Mouse (Mus musculus): ENCODE data around the gene Olfr1271. TPM values are rescaled to one million over a fixed set of nuclear protein-coding genes. Genes with fewer than 3 reads are reported as not detected.
"Not testable (repeated sequence)": the region's sequence is repeated elsewhere in the genome, so short reads cannot be mapped to it uniquely, and the experiment has no call there.

The Olfr1271 gene
- not detected in 2 replicates for polyA plus RNA-seq (2015; fragmentation: Nextera tagmentation; extraction: Ambion mirVana)

DNA sequence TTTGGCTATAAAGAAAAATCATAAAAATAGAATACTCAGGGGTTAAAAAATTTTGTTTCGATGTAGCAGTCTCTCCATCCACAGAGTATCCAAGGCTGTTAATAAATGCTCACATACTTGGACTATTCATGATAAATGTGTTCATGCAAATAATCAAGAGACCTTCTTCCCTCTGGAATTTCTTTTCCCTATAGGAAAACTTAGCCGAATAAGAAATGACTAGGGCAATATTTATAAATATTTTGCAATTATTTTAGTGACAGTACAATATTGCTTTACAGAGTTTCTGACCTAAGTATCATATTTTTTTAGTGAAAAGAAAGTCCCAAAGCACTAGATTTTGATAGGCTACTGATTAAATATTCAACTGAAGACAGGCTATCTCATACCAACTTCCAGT, at the start of gene Olfr1271:
Olfr1271 (minus strand) TSS at position 101 of the 400 bp plus-strand sequence.
- H3K4me2 ChIP-seq: no peak within 1 kb of the TSS
- no peak for ATAC-seq (ENCODE audit: insufficient number of reproducible peaks, insufficient read depth, low FRiP score, low TSS enrichment, low read depth)
- H3K9ac ChIP-seq: no peak within 1 kb of the TSS
- H3K4me1 ChIP-seq: no peaks in the 10 kb centered on the region
- H3K36me3 ChIP-seq: no peaks in the 10 kb centered on the region
- 90% methylated on average over 2 of the region's 2 CpGs for WGBS
- H3K27me3 ChIP-seq: no peaks in the 10 kb centered on the region
- no peak within 1 kb of the TSS for H3K27ac ChIP-seq
- no peak within 1 kb of the TSS for H3K4me3 ChIP-seq
- no peaks in the 10 kb centered on the region for H3K9me3 ChIP-seq

GRCm38 (mm10) chr2:90292741-90293140, 21.9 kb upstream of the Olfr1271 start, which contains the start of gene Olfr1272:
Gene Olfr1272, minus strand, starts transcription at chr2:90292841.
- no peaks in the 10 kb centered on the region for H3K4me1 ChIP-seq
- no peak within 1 kb of the TSS for H3K9ac ChIP-seq
- H3K9me3 ChIP-seq: no peaks in the 10 kb centered on the region
- H3K27me3 ChIP-seq: no peaks in the 10 kb centered on the region
- WGBS: 88% methylated on average over 6 of the region's 6 CpGs
- no peak within 1 kb of the TSS for H3K4me2 ChIP-seq
- no peak for ATAC-seq (ENCODE audit: insufficient number of reproducible peaks, insufficient read depth, low FRiP score, low TSS enrichment, low read depth)
- no peaks in the 10 kb centered on the region for H3K36me3 ChIP-seq
- H3K4me3 ChIP-seq: no peak within 1 kb of the TSS
- H3K27ac ChIP-seq: no peak within 1 kb of the TSS

GRCm38 (mm10) chr2:90257492-90257891, 13.3 kb downstream of the Olfr1271 start, which contains the start of gene Olfr142:
Gene Olfr142, minus strand, starts transcription at chr2:90257592.
- no peak for ATAC-seq (ENCODE audit: insufficient number of reproducible peaks, insufficient read depth, low FRiP score, low TSS enrichment, low read depth)
- H3K27me3 ChIP-seq: no peaks in the 10 kb centered on the region
- no peak within 1 kb of the TSS for H3K4me2 ChIP-seq
- no peaks in the 10 kb centered on the region for H3K9me3 ChIP-seq
- H3K36me3 ChIP-seq: no peaks in the 10 kb centered on the region
- no peak within 1 kb of the TSS for H3K9ac ChIP-seq
- no peaks in the 10 kb centered on the region for H3K4me1 ChIP-seq
- 88% methylated on average over 4 of the region's 4 CpGs for WGBS
- no peak within 1 kb of the TSS for H3K4me3 ChIP-seq
- H3K27ac ChIP-seq: no peak within 1 kb of the TSS

DNA sequence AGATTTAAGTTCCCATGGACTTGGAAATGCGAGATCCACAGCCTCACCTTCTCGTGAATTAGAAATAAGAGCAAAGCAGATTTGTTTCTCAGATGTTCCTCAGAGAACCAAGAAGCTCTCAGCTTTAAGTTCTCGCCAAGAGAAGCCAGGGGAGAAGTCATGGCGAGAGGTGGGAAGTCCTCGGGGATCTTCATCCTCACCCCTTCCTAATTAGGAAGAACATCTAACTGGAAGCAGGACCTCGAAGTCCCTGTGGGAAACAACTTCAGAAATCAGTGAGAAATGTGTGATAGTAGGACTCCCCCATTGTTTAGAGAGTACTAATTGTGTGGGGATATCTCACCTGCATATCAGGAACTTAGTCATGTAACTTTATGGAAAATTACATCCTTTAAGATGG, 46.4 kb downstream of the Olfr1271 start, which contains the start of gene Olfr1506:
Olfr1506 (minus strand) TSS at position 101 of the 400 bp plus-strand sequence.
- not testable (repeated sequence) for H3K4me2 ChIP-seq; ATAC-seq (ENCODE audit: insufficient number of reproducible peaks, insufficient read depth, low FRiP score, low TSS enrichment, low read depth); H3K27ac ChIP-seq; H3K4me3 ChIP-seq; H3K9me3 ChIP-seq; H3K27me3 ChIP-seq; H3K4me1 ChIP-seq; H3K36me3 ChIP-seq; H3K9ac ChIP-seq
- no CpG with 5 or more reads among the region's 6 CpGs for WGBS

Other genes with a start within 250 kb of the Olfr1271 start
- gene Olfr1264, start 245.5 kb downstream of the Olfr1271 start, polyA plus RNA-seq (2015; fragmentation: Nextera tagmentation; extraction: Ambion mirVana): 0.15 TPM in 1 of 2 replicates, not detected in the other
- not detected in 2 replicates for gene Olfr1265, start 235.7 kb downstream of the Olfr1271 start, polyA plus RNA-seq (2015; fragmentation: Nextera tagmentation; extraction: Ambion mirVana)
- not detected in 2 replicates for gene Olfr140, start 207.4 kb downstream of the Olfr1271 start, polyA plus RNA-seq (2015; fragmentation: Nextera tagmentation; extraction: Ambion mirVana)
- gene Olfr1269, start 149.6 kb downstream of the Olfr1271 start, polyA plus RNA-seq (2015; fragmentation: Nextera tagmentation; extraction: Ambion mirVana): 0.13 TPM in 1 of 2 replicates, not detected in the other
- gene Olfr32, start 128.7 kb downstream of the Olfr1271 start, polyA plus RNA-seq (2015; fragmentation: Nextera tagmentation; extraction: Ambion mirVana): 0.15 and 0.22 TPM in 2 replicates
- gene Olfr1270, start 117.9 kb downstream of the Olfr1271 start, polyA plus RNA-seq (2015; fragmentation: Nextera tagmentation; extraction: Ambion mirVana): not detected in 2 replicates
- gene Olfr1506, start 46.5 kb downstream of the Olfr1271 start, polyA plus RNA-seq (2015; fragmentation: Nextera tagmentation; extraction: Ambion mirVana): not detected in 2 replicates
- gene Olfr142, start 13.4 kb downstream of the Olfr1271 start, polyA plus RNA-seq (2015; fragmentation: Nextera tagmentation; extraction: Ambion mirVana): not detected in 2 replicates
- gene Olfr1272, start 21.8 kb upstream of the Olfr1271 start, polyA plus RNA-seq (2015; fragmentation: Nextera tagmentation; extraction: Ambion mirVana): not detected in 2 replicates
- gene Gm13769, start 51.2 kb upstream of the Olfr1271 start, polyA plus RNA-seq (2015; fragmentation: Nextera tagmentation; extraction: Ambion mirVana): 0.20 and 0.34 TPM in 2 replicates
- gene Olfr1274-ps, start 127.7 kb upstream of the Olfr1271 start, polyA plus RNA-seq (2015; fragmentation: Nextera tagmentation; extraction: Ambion mirVana): 0.22 TPM in 1 of 2 replicates, not detected in the other